Mouse (Mus musculus) ovary, postnatal 10 days (tissue): ENCODE measurements around the gene Nr1h3.
"Not testable (repeated sequence)": the region's sequence is repeated elsewhere in the genome, so short reads cannot be mapped to it uniquely, and the experiment has no call there.

Experiments
- DNase-seq: peaks from one replicate; pipeline ENCODE4 v3.0.0; 2022; ENCODE audit warnings: low spot score

Nr1h3 gene

DNA sequence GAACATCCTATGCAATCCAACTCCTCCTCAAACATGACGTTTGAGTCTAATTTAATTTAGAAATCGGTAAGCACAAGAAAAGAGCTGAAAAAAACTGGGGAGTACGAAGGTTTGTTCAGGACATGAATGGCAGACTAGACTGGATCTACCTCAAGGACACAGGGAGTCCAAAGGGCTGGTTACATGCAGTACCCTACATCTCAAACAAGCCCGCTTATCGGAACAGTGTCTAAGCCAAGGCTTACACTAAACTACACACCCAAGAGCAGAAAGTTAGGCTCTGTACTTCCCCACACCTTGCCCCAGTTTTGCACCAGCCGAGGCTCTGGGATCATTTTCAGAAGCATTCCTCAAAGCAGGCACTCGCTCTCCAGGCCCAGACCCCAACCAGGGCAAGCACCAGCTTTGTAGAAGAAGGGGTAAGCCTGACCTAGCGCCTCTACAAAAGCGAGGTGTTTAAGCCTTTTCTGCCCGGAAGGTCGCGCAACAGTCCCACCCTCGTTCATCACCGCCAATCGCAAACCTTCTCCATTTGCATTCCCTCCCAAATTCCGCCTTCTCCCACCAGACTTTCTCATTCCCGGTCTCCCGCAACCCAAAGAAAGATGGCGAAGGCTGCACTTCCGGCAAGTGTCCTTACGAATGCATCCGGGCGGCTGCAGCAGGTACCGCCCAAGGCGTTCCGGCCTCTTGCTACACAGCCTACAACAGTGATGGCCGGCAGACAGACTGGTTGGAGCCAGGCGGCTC, at the start of gene Nr1h3, which contains the start of gene Acp2:
Nr1h3 (minus strand) TSS at position 613 of the 750 bp plus-strand sequence.
Acp2 (plus strand) TSS at position 664 of the 750 bp plus-strand sequence.
- peak; percentile 96 for DNase-seq

DNA sequence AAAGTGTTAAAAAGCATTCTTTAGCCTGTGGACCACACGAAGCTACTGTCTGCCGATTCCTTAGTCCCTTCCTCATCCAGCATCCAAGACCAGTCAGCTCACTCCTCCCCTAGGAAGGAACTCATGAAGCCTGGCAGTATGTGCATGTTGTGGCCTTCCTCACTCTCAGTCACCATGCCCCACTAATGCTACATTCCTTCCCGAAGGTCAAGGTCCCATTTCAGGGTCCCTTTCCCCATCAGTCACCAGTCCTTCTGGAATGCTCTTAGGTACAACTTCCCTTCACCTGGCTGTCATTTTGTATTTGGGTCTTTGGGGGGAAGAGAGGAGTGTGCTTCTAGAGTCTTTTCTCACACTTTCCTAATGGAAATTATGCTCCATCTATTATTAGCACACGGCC, 49.4 kb upstream of the Nr1h3 start:
- no peak for DNase-seq

DNA sequence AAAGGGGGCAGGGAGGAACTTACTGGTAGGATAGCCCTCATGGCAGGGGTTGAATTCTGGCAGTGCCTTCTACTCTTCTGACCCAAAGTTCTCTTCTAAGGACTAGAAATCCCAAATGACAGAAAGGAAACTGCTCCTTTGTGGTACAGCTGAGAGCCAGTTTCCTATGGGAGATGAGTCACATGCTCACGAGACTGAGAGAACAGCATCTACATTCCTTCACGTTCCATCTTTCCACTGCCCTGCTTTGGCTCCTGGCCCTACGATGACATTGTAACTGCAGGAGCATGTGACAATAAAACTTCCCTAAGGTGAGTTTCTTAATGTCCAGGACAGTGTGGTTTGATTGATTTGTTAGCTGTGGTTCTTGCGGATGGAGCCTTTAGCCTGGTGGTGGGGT, 45.7 kb upstream of the Nr1h3 start:
- DNase-seq = no peak

DNA sequence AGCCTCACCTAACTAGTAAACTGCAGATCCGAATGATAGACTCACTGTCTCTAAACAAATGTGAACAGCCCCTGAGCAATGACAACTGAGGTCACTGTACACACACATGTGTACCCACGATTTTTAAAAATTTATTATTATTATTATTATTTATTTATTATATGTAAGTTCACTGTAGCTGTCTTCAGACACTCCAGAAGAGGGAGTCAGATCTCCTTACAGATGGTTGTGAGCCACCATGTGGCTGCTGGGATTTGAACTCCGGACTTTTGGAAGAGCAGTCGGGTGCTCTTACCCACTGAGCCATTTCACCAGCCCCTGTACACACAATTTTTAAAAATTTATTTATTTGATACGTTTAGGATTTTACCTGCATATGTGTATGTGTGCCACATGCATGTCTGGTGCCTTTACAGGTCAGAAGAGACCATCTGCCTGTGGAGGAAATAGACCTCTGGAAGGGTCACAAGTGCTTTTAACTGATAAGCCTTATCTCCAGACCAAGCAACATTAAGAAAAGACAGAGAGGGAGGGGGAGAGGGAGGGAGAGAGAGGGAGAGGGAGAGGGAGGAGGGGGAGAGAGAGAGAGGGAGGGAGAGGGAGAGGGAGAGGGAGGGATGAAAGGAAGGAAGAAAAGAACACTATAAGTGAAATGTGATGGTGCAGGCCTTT, 42.1 kb upstream of the Nr1h3 start:
- DNase-seq = no peak

DNA sequence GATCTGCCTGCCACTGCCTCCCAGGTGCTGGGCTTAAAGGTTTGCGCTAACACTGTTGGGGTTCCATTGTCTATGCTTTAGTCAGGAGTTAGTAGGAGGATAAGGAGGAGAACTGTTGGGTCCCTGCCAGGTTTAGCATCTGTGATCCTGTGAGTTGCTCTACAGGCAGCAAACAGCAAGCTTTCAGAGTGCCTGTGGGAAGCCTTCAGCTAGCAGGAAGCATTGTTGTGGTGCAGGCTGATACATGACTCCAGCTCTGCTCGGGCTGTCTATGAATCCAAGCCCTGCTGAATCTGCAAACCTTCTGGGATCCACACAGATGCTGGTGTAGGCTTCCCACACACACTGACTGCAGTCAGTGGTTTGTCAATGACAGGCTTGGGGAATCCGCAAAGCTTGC, 40.8 kb upstream of the Nr1h3 start:
- DNase-seq = no peak

DNA sequence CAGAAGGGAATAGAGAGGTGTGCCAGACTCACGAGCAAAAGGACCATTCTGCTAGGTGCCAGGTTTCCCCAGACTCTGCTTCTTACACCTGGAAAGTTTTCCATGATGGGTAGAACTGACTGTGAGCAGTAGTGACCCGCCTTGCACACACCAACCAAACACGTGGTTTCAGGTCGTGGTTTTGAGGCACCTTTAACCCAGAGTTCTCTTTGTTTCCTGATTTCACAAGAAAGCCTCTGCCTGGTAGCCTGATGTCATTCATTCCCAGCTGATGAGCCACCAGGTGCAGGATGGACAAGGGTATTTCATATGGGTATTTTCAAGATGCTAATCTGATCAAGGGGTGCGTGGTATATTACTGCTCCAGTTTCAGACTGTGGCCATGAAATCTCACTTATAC, 39.9 kb upstream of the Nr1h3 start:
- no peak for DNase-seq

DNA sequence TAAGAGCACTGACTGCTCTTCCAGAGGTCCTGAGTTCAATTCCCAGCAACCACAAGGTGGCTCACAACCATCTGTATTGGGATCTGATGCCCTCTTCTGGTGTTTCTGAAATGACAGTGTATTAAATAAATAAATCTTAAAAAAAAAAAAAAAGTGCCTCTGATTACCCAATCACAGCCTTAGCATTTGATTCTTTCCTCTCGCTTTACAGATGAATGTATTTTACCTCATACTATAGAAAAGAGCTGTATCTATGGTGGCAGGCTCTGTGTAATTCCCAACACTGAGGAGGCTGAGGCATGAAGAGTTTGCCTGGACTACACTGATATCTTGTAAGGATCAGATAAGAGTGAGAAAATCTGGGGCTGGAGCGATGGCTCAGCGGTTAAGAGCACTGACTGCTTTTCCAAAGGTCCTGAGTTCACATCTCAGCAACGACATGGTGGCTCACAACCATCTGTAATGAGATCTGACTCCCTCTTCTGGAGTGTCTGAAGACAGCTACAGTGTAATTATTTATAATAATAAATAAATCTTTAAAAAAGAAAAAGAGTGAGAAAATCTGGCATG, 35.0 kb upstream of the Nr1h3 start:
- DNase-seq = not testable (repeated sequence)

DNA sequence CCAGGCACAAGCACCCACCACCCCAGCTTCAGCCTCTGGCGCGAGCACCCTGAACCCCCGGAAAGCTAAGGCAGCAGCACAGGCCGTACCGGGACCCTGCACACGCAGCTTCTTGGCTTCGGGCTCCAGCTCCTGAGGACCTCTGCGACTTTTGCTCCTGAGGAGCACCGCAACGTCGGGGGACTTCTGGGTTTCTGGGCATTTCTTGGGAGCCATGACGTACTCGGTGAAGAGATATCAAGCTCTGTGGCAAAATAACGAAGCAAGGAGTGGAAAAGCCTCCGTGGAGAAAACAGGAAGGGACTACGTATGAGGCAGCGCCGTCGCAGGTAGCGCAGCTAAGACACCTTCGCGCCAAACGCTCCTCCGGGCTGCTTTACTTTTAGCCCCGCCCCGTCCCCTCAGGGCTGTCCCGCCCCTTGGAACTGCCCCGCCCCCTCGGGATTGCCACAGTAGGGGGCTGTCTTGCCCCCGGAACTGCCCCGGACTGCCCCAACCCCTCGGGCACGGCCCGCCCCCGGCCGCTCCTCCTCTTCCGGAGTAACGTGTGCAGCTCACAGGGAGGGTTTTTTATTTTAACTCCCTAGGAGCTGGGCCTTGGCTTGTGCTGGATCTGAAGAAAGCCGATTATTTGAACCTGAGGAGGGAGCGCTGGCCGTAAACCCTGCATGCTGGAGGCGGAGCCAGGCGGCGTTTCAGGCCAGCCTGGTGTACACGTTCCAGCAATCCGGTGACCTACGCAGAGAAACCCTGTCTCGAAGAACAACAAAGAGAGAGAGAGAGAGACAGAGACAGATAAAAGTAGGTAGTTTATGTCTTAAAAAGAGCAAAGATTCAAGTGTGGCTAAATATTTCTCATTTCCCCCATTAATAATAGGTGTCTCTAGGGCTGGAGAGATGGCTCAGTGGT, 34.2 kb upstream of the Nr1h3 start, which contains the start of gene Ddb2:
Ddb2 (minus strand) TSS at position 382 of the 910 bp plus-strand sequence.
- DNase-seq = peak; percentile 65

DNA sequence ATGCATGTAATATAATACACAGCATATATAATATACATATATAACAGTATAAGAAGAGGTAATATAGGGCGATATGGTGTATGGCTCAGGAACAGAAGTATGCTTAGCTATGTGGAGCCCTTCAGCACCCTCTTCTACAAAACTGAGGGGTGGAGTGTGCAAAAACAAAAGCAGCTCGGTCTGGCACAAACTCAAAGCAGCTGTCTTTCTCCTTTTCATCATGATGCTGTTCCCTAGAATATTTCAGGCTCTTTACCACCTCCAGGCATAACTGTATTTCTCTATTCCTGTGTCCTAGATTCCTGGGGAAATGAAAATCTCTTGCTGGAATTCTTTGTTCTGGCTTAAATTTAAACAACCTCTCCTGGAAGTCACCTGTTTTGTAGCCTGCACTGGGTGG, 27.1 kb upstream of the Nr1h3 start:
- DNase-seq = no peak

DNA sequence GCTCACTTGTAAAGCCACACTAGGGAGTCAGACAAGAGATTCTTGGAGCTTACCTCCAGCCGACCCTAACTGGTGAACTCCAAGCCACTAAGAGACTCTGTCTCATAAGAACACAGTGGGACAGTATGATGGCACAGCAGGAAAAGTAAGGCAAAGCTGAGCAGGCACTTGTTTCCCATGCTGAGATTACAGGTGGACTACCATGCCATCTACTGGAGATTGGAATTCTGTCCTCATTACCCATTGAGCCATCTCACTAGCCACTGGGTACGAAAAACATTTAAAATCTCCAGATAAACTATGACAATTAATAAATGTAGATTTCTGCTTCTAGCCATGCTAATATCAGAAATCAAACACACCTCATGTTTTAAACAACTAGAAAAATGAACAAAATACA, 21.0 kb upstream of the Nr1h3 start:
- DNase-seq = no peak

DNA sequence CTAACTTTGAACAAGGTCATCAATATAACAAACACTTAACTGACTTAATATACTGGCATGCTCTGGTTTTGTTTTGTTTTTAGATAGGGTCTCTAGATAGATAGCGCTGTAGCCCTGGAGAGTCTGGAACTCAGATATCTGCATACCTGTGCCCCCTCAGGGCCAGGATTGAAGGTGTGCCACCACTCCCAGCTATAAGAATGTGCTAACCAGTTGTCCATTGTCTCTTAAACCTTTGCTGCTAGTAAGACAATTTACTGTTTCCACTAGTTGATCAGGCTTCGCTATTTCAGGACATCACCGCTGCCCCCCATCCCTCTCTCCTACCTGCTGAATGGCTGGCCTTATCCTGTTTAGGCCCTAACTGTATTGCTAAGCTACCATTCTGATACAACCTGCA, 17.9 kb upstream of the Nr1h3 start:
- no peak for DNase-seq

DNA sequence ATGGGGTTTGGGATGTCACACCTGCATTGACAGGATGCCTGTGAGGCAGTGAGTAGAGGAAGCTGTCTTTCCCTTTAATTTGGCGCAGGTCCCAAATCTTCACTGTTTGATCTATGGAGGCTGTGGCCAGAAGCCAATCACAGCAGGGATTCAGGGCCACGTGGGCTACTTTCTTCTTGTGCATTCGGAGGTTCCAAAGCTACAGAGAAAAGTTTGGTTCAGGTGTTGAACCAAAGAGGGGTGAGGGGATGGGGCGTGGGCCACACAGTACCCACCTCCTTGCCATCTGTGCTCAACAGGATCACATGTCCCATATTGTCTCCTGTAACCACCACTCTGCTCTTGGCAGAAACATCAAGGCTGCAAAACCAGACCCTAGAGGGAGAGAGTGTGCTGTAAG, 14.4 kb upstream of the Nr1h3 start:
- DNase-seq = no peak

DNA sequence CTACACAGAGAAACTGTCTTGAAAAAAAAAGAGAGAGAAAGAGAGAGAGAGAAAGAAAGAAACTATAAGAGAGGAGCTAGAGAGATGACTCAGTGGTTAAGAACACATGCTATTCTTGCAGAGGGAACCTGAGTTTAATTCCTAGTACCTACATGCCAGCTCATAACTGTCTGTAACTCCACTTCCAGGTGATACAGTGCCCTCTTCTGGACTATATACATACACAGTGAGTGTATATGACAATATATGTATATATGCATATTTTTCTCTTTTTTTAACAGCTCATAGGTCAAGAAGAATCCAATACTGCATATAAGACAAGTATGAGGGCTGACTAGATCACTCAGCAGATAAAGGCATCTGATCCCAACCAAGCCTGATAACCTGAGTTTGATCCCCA, 10.7 kb upstream of the Nr1h3 start:
- no peak for DNase-seq

DNA sequence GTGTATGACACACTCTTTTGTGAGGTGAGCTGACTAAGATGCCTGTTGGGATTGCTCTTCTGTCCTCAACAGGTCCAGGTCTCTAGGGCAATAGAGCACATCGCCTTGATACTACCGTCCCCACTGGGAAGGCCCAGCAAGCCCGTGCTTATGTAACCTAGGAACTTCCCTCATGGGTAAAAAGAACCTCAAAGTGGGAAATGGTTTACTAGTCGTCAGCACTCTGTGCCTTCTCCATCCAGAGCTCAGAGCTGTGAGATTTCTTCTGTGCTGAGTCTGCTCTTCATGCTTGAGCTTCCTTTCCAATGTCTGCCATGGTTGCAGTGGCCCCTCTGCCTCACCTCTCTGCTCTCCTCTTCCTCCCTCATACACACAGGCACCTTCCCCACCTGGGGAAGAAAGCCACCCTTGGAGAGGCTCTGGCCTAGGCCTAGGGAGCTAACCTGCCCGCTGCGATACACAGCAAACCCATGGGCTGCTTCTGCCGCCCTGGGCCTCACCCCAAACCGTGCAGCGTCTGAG, 3.7 kb upstream of the Nr1h3 start:
- DNase-seq = no peak

DNA sequence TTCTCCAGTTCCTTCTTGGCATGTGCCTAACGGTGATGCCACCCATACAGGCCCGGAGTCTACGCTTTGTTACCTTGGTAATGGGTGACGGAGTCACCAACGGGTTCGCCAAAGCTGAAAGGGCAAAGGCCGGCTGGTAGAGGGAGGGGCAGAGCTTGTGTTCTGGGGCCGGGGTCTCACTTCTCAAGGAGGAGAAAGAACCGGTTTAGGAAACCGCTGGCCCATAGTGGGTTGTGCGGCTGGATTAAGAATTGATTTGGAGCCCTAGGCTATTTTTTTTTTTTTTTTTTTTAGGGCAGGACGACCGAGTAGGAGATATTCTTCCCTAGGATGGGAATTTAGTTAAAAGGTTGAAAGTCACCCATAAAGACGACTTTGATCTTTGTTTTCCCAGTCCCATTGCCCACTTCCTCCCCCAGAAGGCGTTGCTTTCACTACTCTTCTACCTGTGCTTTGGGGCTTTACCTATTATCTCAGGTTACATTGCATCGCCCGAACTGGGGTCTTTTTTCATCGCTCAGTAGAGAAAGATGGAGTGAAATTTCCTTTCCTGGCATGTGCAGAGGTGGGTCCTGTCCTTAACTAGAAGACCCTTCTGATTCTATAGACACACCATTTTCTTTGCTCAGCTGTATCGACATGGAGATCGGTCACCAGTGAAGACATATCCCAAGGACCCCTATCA, 480 bp upstream of the Nr1h3 start:
- no peak for DNase-seq

DNA sequence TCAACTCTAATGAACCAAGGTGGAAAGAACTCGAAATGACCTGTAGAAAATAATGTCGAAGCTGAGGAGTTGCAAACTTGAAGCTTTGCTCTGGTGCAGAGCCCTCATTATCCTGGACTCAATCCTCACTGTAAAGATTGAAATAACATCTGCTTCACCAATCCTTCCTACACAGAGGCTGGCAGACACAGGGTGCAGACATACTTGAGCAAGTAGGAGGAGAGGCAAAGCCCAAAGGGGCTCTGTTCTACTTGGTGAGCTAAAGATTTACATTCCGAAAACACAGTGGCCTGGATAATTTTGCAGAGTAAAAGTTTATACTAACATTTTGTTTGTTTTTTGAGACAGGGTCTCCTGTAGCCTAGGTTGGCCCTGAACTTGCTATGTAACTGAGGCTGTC, 3.7 kb downstream of the Nr1h3 start:
- no peak for DNase-seq

DNA sequence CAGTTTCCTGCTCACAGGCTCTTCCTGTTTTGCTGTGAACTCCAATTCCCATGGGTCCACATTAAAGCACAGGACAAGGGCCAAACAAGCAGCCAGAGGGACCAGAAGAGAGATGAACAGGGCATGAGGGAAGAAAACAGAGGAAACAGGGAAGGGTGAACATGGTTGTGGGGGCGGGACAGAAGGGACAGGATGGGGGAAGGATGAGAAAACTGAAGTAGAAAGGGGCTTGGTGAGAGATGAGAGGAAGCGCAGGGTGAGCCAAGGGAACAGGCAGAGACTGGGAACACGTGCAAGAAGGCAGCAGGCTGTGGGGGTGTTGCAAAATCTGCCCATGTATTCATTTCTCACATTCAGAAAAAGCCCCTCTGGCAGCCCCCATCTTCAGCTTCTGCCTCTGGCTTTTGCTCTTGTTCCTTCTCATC, 6.0 kb downstream of the Nr1h3 start:
- no peak for DNase-seq

DNA sequence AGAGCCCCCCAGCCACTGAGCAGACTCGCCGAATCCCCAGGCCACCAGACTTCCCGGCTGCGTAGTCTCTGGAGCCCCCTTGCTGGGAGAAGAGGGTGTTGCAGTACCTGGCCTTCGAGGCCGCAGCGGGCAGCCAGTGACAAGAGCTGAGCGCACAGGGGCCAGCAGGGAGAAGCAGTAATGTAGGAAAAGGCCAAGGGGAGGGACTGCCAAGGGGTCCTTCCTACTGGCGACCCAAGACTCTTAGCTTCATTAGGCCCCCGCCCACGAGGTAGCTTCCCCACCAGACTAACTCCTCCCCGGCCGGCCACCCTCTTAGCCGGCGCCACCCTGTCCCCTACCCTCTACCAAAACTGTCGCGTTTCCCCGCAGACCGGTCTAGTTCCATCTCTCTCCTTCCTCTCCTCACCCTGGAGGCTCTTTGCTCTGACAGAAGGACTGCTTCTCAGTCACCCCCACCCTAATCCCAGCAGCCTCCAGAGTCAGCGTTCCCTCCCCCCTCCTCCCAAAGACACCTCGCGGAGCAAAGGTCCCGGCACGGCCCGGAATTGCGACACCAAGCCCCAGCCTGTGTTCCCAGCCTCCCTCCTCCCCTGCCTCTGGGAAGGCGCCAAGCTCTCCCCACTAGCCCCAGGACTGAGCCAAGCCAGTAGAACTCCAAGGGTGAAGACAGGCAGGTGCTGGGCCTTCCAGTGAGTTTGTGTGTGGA, 7.9 kb downstream of the Nr1h3 start:
- DNase-seq = peak; percentile 45

DNA sequence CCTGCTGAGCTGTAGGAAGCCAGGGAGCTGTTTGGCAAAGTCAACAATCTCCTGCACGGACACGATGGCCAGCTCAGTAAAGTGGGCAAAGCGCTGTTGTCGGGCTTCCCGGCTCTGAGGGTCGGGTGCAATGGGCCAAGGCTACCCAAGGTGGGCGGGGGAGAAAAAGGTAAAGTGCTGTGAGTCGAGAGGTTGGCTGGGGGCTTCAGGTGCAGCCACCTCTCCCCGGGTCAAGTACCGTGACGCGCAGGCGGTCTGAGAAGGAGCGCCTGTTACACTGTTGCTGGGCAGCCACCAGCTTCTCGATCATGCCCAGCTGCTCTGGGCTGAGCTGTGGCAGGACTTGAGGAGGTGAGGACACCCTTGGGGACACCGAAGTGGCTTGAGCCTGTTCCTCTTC, 12.1 kb downstream of the Nr1h3 start:
- no peak for DNase-seq

DNA sequence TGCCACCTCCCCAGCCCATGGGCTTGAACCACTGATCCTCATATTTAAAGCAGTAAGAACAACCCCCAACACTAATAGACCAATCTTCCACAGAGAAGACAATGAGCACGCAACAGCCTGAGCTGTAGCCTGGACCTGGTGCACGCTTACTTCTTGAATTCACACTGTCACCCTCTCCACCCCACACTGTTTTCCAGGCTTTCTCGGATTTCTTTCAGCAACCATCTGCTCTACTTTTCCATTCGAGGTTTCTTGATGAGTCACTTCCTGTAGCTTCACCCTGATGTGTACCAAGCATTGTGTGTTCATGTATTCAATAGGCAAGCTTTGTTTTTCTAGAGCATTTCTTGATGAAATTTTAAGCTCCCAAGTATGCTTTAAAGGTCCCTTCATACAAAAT, 15.2 kb downstream of the Nr1h3 start:
- no peak for DNase-seq

DNA sequence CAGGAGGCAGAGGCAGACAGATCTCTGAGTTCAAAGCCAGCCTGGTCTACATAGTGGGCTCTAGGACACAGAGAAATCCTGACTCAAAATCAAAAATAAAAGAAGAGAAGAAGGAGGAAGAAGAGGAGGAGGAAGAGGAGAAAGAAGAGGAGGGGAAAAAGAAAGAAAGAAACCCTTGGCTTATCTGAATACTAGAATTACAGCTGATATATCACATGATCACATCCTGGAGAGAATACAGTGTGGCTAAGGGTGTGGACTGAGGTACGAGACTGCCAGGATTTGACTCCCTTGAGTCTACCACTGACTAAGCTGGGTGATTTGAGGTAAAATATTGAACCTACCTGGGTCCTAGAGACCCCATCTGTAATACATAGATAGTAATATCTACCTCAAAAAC, 16.4 kb downstream of the Nr1h3 start:
- no peak for DNase-seq
